Mouse (Mus musculus): ENCODE data around the gene Kprp.

DNA sequence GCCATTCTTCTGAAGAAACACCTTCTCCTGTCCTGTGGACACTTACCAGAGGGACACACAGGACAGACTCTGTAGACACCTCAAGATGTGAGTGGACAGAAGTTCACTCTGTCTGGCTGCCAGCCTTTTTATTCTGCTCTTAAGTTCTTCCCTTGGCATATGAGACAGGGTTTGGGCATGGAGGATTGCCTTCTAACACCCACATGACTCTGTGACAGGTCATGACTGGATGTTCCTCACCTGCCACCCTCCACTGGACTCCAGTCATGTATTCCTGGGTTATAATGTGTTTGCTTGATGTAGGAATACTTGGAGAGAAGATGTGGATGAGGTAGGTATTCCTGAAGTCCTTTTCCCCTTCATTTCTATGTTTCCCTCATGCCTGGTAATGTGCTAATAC, 19.3 kb downstream of the Kprp start, which contains the start of gene Lce1k:
- TF ChIP-seq CTCF (IDR thresholded peaks at IDR 0.05; ENCODE audit: borderline replicate concordance, extremely low read depth, insufficient read depth, insufficient read length) (no peak), POLR2A (IDR thresholded peaks at IDR 0.05; ENCODE audit: borderline replicate concordance, extremely low read depth, insufficient read depth, insufficient read length, poor library complexity, severe bottlenecking) (no peak)
